Mouse (Mus musculus): ENCODE data around the gene Dram2. TPM values are rescaled to one million over a fixed set of nuclear protein-coding genes. Genes with fewer than 3 reads are reported as not detected.
"Not testable (repeated sequence)": the region's sequence is repeated elsewhere in the genome, so short reads cannot be mapped to it uniquely, and the experiment has no call there.

The Dram2 gene
- polyA plus RNA-seq, 1 experiment from 2014 or later: 104 TPM

GRCm38 (mm10) chr3:106553411-106553810, 5.8 kb downstream of the Dram2 start:
- WGBS: 87% methylated on average over 5 of the region's 5 CpGs
- no peak for ATAC-seq
- Histone ChIP-seq H3K4me3 (replicated peaks) (no peak overlapping the region), H3K27ac (no peak overlapping the region), H3K9ac (no peak overlapping the region), H3K36me3 (peaks cover 2% of the 10 kb centered on the region; the same call in 1 of the 2 replicates), H3K4me1 (replicated peaks) (no peaks in the 10 kb centered on the region), H3K4me2 (replicated peaks) (no peak overlapping the region), H3K9me3 (no peaks in the 10 kb centered on the region), H3K27me3 (replicated peaks) (no peaks in the 10 kb centered on the region)

- Histone ChIP-seq H3K27me3 (replicated peaks) (no peaks in the 10 kb centered on the region), H3K4me1 (replicated peaks) (no peaks in the 10 kb centered on the region), H3K9me3 (no peaks in the 10 kb centered on the region), H3K27ac (no peak overlapping the region), H3K4me3 (replicated peaks) (no peak overlapping the region), H3K36me3 (peaks cover 2% of the 10 kb centered on the region; the same call in 1 of the 2 replicates), H3K4me2 (replicated peaks) (no peak overlapping the region), H3K9ac (no peak overlapping the region)
- WGBS: 84% methylated on average over 3 of the region's 3 CpGs
- no peak for ATAC-seq
Measured at GRCm38 (mm10) chr3:106555743-106556250, 8.2 kb downstream of the Dram2 start.

GRCm38 (mm10) chr3:106558271-106558670, 10.7 kb downstream of the Dram2 start:
- Histone ChIP-seq H3K9me3 (no peaks in the 10 kb centered on the region), H3K4me1 (replicated peaks) (no peaks in the 10 kb centered on the region)

GRCm38 (mm10) chr3:106565876-106566275, 18.3 kb downstream of the Dram2 start:
- 89% methylated on average over 3 of the region's 3 CpGs for WGBS
- Histone ChIP-seq H3K4me3 (replicated peaks) (no peak overlapping the region), H3K9me3 (no peaks in the 10 kb centered on the region), H3K36me3 (no peaks in the 10 kb centered on the region), H3K9ac (no peak overlapping the region), H3K4me2 (replicated peaks) (no peak overlapping the region), H3K27ac (no peak overlapping the region), H3K27me3 (replicated peaks) (no peaks in the 10 kb centered on the region), H3K4me1 (replicated peaks) (no peaks in the 10 kb centered on the region)
- no peak for ATAC-seq

More at GRCm38 (mm10) chr3:106558271-106558670, 10.7 kb downstream of the Dram2 start:
- Histone ChIP-seq H3K9ac (no peak overlapping the region), H3K27me3 (replicated peaks) (no peaks in the 10 kb centered on the region), H3K4me3 (replicated peaks) (no peak overlapping the region), H3K4me2 (replicated peaks) (no peak overlapping the region), H3K27ac (no peak overlapping the region), H3K36me3 (peaks cover 2% of the 10 kb centered on the region; the same call in 1 of the 2 replicates)
- ATAC-seq: no peak

- Histone ChIP-seq H3K27me3 (replicated peaks) (no peaks in the 10 kb centered on the region), H3K4me1 (replicated peaks) (no peaks in the 10 kb centered on the region), H3K9me3 (no peaks in the 10 kb centered on the region), H3K4me3 (replicated peaks) (no peak overlapping the region), H3K9ac (no peak overlapping the region), H3K36me3 (0 out of 2 replicates have a peak, but pooled peaks cover 2% of the 10 kb centered on the region), H3K27ac (no peak overlapping the region), H3K4me2 (replicated peaks) (no peak overlapping the region)
- WGBS: 83% methylated on average over 3 of the region's 3 CpGs
- no peak for ATAC-seq
Measured at GRCm38 (mm10) chr3:106573191-106573590, 25.6 kb downstream of the Dram2 start.

- Histone ChIP-seq H3K4me1 (replicated peaks) (no peaks in the 10 kb centered on the region), H3K27me3 (replicated peaks) (no peaks in the 10 kb centered on the region), H3K9me3 (no peaks in the 10 kb centered on the region), H3K9ac (no peak overlapping the region), H3K27ac (no peak overlapping the region), H3K4me3 (replicated peaks) (no peak overlapping the region), H3K36me3 (no peaks in the 10 kb centered on the region), H3K4me2 (replicated peaks) (no peak overlapping the region)
- WGBS: 94% methylated on average over 2 of the region's 2 CpGs
- ATAC-seq: no peak
Measured at GRCm38 (mm10) chr3:106579296-106579695, 31.7 kb downstream of the Dram2 start.

GRCm38 (mm10) chr3:106593631-106594030, 46.0 kb downstream of the Dram2 start:
- not testable (repeated sequence) for H3K4me2 ChIP-seq (replicated peaks); H3K27me3 ChIP-seq (replicated peaks); ATAC-seq; H3K4me1 ChIP-seq (replicated peaks); H3K9ac ChIP-seq; H3K36me3 ChIP-seq; H3K27ac ChIP-seq; H3K9me3 ChIP-seq; H3K4me3 ChIP-seq (replicated peaks)
- WGBS: 80% methylated on average over 4 of the region's 4 CpGs

GRCm38 (mm10) chr3:106618103-106618502, 70.5 kb downstream of the Dram2 start:
- Histone ChIP-seq H3K4me3 (replicated peaks) (no peak overlapping the region), H3K4me2 (replicated peaks) (no peak overlapping the region), H3K36me3 (no peaks in the 10 kb centered on the region), H3K27me3 (replicated peaks) (no peaks in the 10 kb centered on the region), H3K4me1 (replicated peaks) (no peaks in the 10 kb centered on the region), H3K9me3 (no peaks in the 10 kb centered on the region), H3K9ac (no peak overlapping the region), H3K27ac (no peak overlapping the region)
- ATAC-seq: no peak
- 81% methylated on average over 1 of the region's 1 CpGs for WGBS

Other genes starting within 250 kb of the Dram2 start
- gene Chil6, start 141.6 kb upstream of the Dram2 start, polyA plus RNA-seq (2015; fragmentation: Nextera tagmentation; extraction: Ambion mirVana): 0.11 and 0.16 TPM in 2 replicates
- gene Dennd2d, start 65.4 kb upstream of the Dram2 start, polyA plus RNA-seq (2015; fragmentation: Nextera tagmentation; extraction: Ambion mirVana): 18.9 and 24.4 TPM in 2 replicates
- gene Cept1, start within 50 bp of the Dram2 start, polyA plus RNA-seq (2015; fragmentation: Nextera tagmentation; extraction: Ambion mirVana): 59.6 and 61.6 TPM in 2 replicates
- 10.8 and 14.1 TPM in 2 replicates for gene Lrif1, start 137.2 kb downstream of the Dram2 start, polyA plus RNA-seq (2015; fragmentation: Nextera tagmentation; extraction: Ambion mirVana)
- gene Cd53, start 242.4 kb downstream of the Dram2 start, polyA plus RNA-seq (2015; fragmentation: Nextera tagmentation; extraction: Ambion mirVana): 8.2 and 9.5 TPM in 2 replicates

Data from intestine, embryonic 15.5 days (tissue).